Mouse (Mus musculus) stomach, postnatal 0 days (tissue): Measurements from ENCODE around the gene Egfem1.

ENCODE experiments used
- CTCF ChIP-seq: IDR thresholded peaks from 2 replicates; pipeline ENCODE4 v1.5.1; 2016; ENCODE audit warnings: antibody characterized with exemption, low read depth, mild to moderate bottlenecking, moderate library complexity
- EP300 ChIP-seq: optimal IDR thresholded peaks from 2 replicates; pipeline ENCODE3; 2016; ENCODE audit warnings: antibody characterized with exemption

GRCm38 (mm10) chr3:29619586-29619985, 537.8 kb downstream of the Egfem1 start:
- TF ChIP-seq CTCF = no peak
- no peak for TF ChIP-seq EP300
